Comparison of ENCODE assay signal across 9 mouse cellular contexts in the genomic region with DNA sequence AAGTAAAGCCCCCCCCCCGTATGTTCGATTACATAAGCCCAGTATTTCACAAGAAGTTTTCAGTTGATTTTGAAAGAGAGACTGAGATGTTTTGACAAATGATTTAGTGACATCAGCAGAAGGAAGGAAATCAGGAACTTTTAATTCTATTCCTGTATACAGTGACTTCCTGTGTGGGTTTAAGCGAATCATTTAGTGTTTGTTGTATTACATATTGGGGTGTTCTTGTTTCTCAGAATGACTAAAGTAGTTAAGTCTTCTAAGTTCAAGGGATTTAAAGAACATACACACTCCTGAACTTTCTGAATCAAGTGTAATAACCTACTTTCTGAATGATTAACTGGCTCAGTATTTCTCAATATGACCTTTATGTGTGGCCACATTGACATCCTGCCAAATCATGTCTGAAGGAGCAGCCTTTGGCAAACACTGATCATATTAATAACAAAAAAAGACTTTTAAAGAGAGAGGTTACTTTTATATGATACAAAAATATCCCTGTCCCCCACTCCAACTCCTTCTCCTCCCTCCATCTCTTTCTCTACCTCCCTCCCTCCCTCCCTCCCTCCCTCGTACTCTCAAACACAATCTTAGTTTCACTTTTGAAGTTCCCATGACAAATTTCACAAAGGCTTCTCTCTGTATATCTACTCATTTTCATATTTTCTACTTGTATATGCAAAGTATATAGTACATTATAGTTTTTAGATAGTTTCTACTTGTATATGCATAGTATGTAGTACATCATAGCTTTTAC.
DNase-seq lines count a peak whose midpoint lies in the region; ATAC-seq lines count a peak whose summit lies in the region.
"Had no signal": no experiment of that assay in that cellular context is flagged by ENCODE, and none has a peak within 500 bp of the region (broad histone marks: within the 10 kb centered on the region; RNA-seq: fewer than 3 reads in every experiment).

No protein-coding gene starts in this region.

- no peak overlapping the region for H3K27ac ChIP-seq in heart, embryonic 12.5 days (ENCODE audit: poor library complexity, severe bottlenecking)
- H3K27ac ChIP-seq in liver, embryonic 11.5 days (ENCODE audit: low read depth, low read length): no peak overlapping the region
- no peak overlapping the region for H3K27ac ChIP-seq in forebrain, embryonic 10.5 days
- no peak overlapping the region for H3K27ac ChIP-seq in hindbrain, embryonic 13.5 days
- H3K27ac ChIP-seq: forebrain, embryonic 12.5 days had no signal

- H3K36me3 ChIP-seq in heart, embryonic 12.5 days: no peaks in the 10 kb centered on the region
- H3K36me3 ChIP-seq in liver, embryonic 11.5 days (ENCODE audit: control insufficient read depth, insufficient read depth, low read length): no peaks in the 10 kb centered on the region
- no peaks in the 10 kb centered on the region for H3K36me3 ChIP-seq in forebrain, embryonic 10.5 days (replicated peaks)
- no peaks in the 10 kb centered on the region for H3K36me3 ChIP-seq in hindbrain, embryonic 13.5 days
- H3K36me3 ChIP-seq: forebrain, embryonic 12.5 days had no signal

- no peaks in the 10 kb centered on the region for H3K9me3 ChIP-seq in heart, embryonic 12.5 days (replicated peaks)
- H3K9me3 ChIP-seq in liver, embryonic 11.5 days (ENCODE audit: control insufficient read depth, low read length): no peaks in the 10 kb centered on the region
- no peaks in the 10 kb centered on the region for H3K9me3 ChIP-seq in forebrain, embryonic 10.5 days
- H3K9me3 ChIP-seq in hindbrain, embryonic 13.5 days: no peaks in the 10 kb centered on the region; the same call in 1 of the 2 replicates
- H3K9me3 ChIP-seq: forebrain, embryonic 12.5 days had no signal

- no peaks in the 10 kb centered on the region for H3K27me3 ChIP-seq in heart, embryonic 12.5 days (replicated peaks)
- no peaks in the 10 kb centered on the region for H3K27me3 ChIP-seq in liver, embryonic 11.5 days (replicated peaks; ENCODE audit: control insufficient read depth, insufficient read depth, low read length)
- H3K27me3 ChIP-seq in forebrain, embryonic 10.5 days (ENCODE audit: poor library complexity, severe bottlenecking): no peaks in the 10 kb centered on the region
- H3K27me3 ChIP-seq in hindbrain, embryonic 13.5 days: no peaks in the 10 kb centered on the region
- H3K27me3 ChIP-seq: forebrain, embryonic 12.5 days had no signal

- peak; percentile 3 to 5 for DNase-seq in heart, adult 9 months (ENCODE audit: low spot score in 2 of 2)
- no peak for DNase-seq in liver, embryonic 11.5 days (ENCODE audit: low spot score)
- DNase-seq in forebrain, embryonic 10.5 days (ENCODE audit: extremely low spot score, low spot score): no peak
- no peak for DNase-seq in gastrocnemius, postnatal 36 days

- no peaks in the 10 kb centered on the region for H3K4me1 ChIP-seq in heart, embryonic 12.5 days (replicated peaks)
- H3K4me1 ChIP-seq in liver, embryonic 11.5 days (replicated peaks; ENCODE audit: control insufficient read depth, insufficient read depth, low read length): no peaks in the 10 kb centered on the region
- no peaks in the 10 kb centered on the region for H3K4me1 ChIP-seq in forebrain, embryonic 10.5 days
- no peaks in the 10 kb centered on the region for H3K4me1 ChIP-seq in hindbrain, embryonic 13.5 days (replicated peaks)
- H3K4me1 ChIP-seq: forebrain, embryonic 12.5 days had no signal

- intact Hi-C loops in gastrocnemius, postnatal 36 days (cut with DNase I): no loop called here

- no peak overlapping the region for H3K4me3 ChIP-seq in heart, embryonic 12.5 days
- H3K4me3 ChIP-seq in liver, embryonic 11.5 days (ENCODE audit: low read depth, low read length): no peak overlapping the region
- no peak overlapping the region for H3K4me3 ChIP-seq in forebrain, embryonic 10.5 days
- H3K4me3 ChIP-seq in hindbrain, embryonic 13.5 days: no peak overlapping the region
- H3K4me3 ChIP-seq: forebrain, embryonic 12.5 days had no signal

- no peak overlapping the region for H3K4me2 ChIP-seq in heart, embryonic 12.5 days
- peak overlapping the region; percentile 43 for H3K4me2 ChIP-seq in liver, embryonic 11.5 days
- H3K4me2 ChIP-seq in hindbrain, embryonic 13.5 days: no peak overlapping the region
- H3K4me2 ChIP-seq: forebrain, embryonic 12.5 days had no signal

- WGBS in heart, embryonic 12.5 days: 81% methylated on average over 4 of the region's 4 CpGs
- WGBS in liver, embryonic 11.5 days: 56% methylated on average over 4 of the region's 4 CpGs
- WGBS in forebrain, embryonic 10.5 days: 89% methylated on average over 4 of the region's 4 CpGs
- WGBS in hindbrain, embryonic 13.5 days: 90% methylated on average over 4 of the region's 4 CpGs

- no peak for ATAC-seq in heart, embryonic 12.5 days (ENCODE audit: insufficient number of reproducible peaks, low FRiP score)
- peak; percentile 71 for ATAC-seq in activated CD4-positive, CD25-positive, alpha-beta regulatory T cell, adult 4 months
- no peak for ATAC-seq in liver, embryonic 11.5 days (replicated peaks; ENCODE audit: low FRiP score)
- peak; percentile 61; the same call in 1 of the 2 replicates for ATAC-seq in megakaryocyte-erythroid progenitor cell, adult 5-6 weeks (replicated peaks; ENCODE audit: low FRiP score, low TSS enrichment, poor library complexity, severe bottlenecking)
- ATAC-seq in hindbrain, embryonic 13.5 days (ENCODE audit: low FRiP score): no peak

- H3K9ac ChIP-seq in heart, embryonic 12.5 days: no peak overlapping the region
- H3K9ac ChIP-seq in liver, embryonic 11.5 days (ENCODE audit: low read depth, low read length): no peak overlapping the region
- H3K9ac ChIP-seq in hindbrain, embryonic 13.5 days: no peak overlapping the region
- H3K9ac ChIP-seq: forebrain, embryonic 12.5 days had no signal

Comparison
In these comparisons a context has a peak if more than half of its experiments do, and no peak if none do; other contexts are left out.
1. DNase-seq: peak in heart, adult 9 months (2 of 2); none in liver, embryonic 11.5 days (single experiment), forebrain, embryonic 10.5 days (single experiment) and gastrocnemius, postnatal 36 days (0 of 2).
2. ATAC-seq: peak in activated CD4-positive, CD25-positive, alpha-beta regulatory T cell, adult 4 months (single experiment) and megakaryocyte-erythroid progenitor cell, adult 5-6 weeks (single experiment); none in heart, embryonic 12.5 days (single experiment), liver, embryonic 11.5 days (single experiment) and hindbrain, embryonic 13.5 days (single experiment).